30 mouse cellular contexts compared by ENCODE assay signal in genomic region chr7:4919971-4920370, GRCm38 (mm10). TPM values are rescaled to one million over a fixed set of nuclear protein-coding genes. Genes with fewer than 3 reads are reported as not detected.
DNase-seq lines count a peak whose midpoint lies in the region; ATAC-seq lines count a peak whose summit lies in the region.
"Had no signal": no experiment of that assay in that cellular context is flagged by ENCODE, and none has a peak within 500 bp of the region (broad histone marks: within the 10 kb centered on the region; RNA-seq: fewer than 3 reads in every experiment).

No protein-coding gene starts in this region.

- H3K27me3 ChIP-seq in hindbrain, embryonic 13.5 days = no peaks in the 10 kb centered on the region
- no peaks in the 10 kb centered on the region for H3K27me3 ChIP-seq in hindbrain, embryonic 12.5 days
- H3K27me3 ChIP-seq in midbrain, embryonic 14.5 days (ENCODE audit: control insufficient read depth, insufficient read depth, low read length) = no peaks in the 10 kb centered on the region
- no peaks in the 10 kb centered on the region for H3K27me3 ChIP-seq in midbrain, embryonic 16.5 days (ENCODE audit: control insufficient read depth, insufficient read depth, low read depth, low read length)
- no peaks in the 10 kb centered on the region for H3K27me3 ChIP-seq in embryonic facial prominence, embryonic 10.5 days (replicated peaks; ENCODE audit: low read depth, poor library complexity, severe bottlenecking)
- H3K27me3 ChIP-seq: CH12.LX; forebrain, embryonic 13.5 days; intestine, embryonic 15.5 days had no signal

- WGBS in hindbrain, embryonic 13.5 days = 88% methylated on average over 21 of the region's 21 CpGs
- WGBS in hindbrain, embryonic 12.5 days = 89% methylated on average over 21 of the region's 21 CpGs
- WGBS in midbrain, embryonic 14.5 days = 92% methylated on average over 21 of the region's 21 CpGs
- 90% methylated on average over 21 of the region's 21 CpGs for WGBS in midbrain, embryonic 16.5 days
- 88% methylated on average over 21 of the region's 21 CpGs for WGBS in embryonic facial prominence, embryonic 10.5 days

- no peak overlapping the region; the same call in 1 of the 2 replicates for H3K27ac ChIP-seq in hindbrain, embryonic 13.5 days
- no peak overlapping the region for H3K27ac ChIP-seq in hindbrain, embryonic 12.5 days
- H3K27ac ChIP-seq in midbrain, embryonic 14.5 days (replicated peaks; ENCODE audit: low read depth, low read length) = peak overlapping the region; percentile 98; the same call in 1 of the 2 replicates
- no peak overlapping the region for H3K27ac ChIP-seq in midbrain, embryonic 16.5 days (ENCODE audit: low read length)
- peak overlapping the region; percentile 2; the same call in 1 of the 2 replicates for H3K27ac ChIP-seq in embryonic facial prominence, embryonic 10.5 days (replicated peaks)
- H3K27ac ChIP-seq: intestine, embryonic 15.5 days; liver, embryonic 14.5 days had no signal

- DNase-seq in midbrain, embryonic 14.5 days = no peak
- DNase-seq in embryonic facial prominence, embryonic 10.5 days (ENCODE audit: low spot score) = no peak
- DNase-seq in lung, postnatal 36 days = no peak
- DNase-seq in B cell, adult 2 months = no peak
- DNase-seq: adrenal gland, postnatal 25 days; cerebellum, postnatal 14 days; gastrocnemius, postnatal 10 days; heart, postnatal 4 days; kidney, adult 2 months; kidney, postnatal 36 days; left cerebral cortex, postnatal 4 days; liver; lung, adult 2 months; lung, postnatal 10 days; right cerebral cortex, adult 18-20 months; spleen, adult 18-20 months; thymus, postnatal 25 days had no signal

- no peak for ATAC-seq in hindbrain, embryonic 13.5 days (ENCODE audit: low FRiP score)
- no peak for ATAC-seq in hindbrain, embryonic 12.5 days (ENCODE audit: low FRiP score)
- ATAC-seq in midbrain, embryonic 14.5 days (ENCODE audit: low FRiP score, low TSS enrichment) = no peak
- ATAC-seq in midbrain, embryonic 16.5 days = no peak
- ATAC-seq: forebrain, embryonic 13.5 days; hindbrain, postnatal 0 days; intestine, embryonic 15.5 days had no signal

- no peaks in the 10 kb centered on the region for H3K9me3 ChIP-seq in hindbrain, embryonic 13.5 days
- H3K9me3 ChIP-seq in hindbrain, embryonic 12.5 days (replicated peaks) = no peaks in the 10 kb centered on the region
- no peaks in the 10 kb centered on the region for H3K9me3 ChIP-seq in midbrain, embryonic 14.5 days (ENCODE audit: control insufficient read depth, low read length)
- H3K9me3 ChIP-seq in midbrain, embryonic 16.5 days (replicated peaks; ENCODE audit: control insufficient read depth, low read length, poor library complexity, severe bottlenecking) = no peaks in the 10 kb centered on the region
- peaks cover 4% of the 10 kb centered on the region; the same call in 1 of the 2 replicates for H3K9me3 ChIP-seq in embryonic facial prominence, embryonic 10.5 days
- H3K9me3 ChIP-seq: forebrain, embryonic 13.5 days; intestine, embryonic 15.5 days had no signal

- H3K9ac ChIP-seq in hindbrain, embryonic 13.5 days = peak overlapping the region; percentile 80; the same call in 1 of the 2 replicates
- H3K9ac ChIP-seq in hindbrain, embryonic 12.5 days = no peak overlapping the region
- H3K9ac ChIP-seq in midbrain, embryonic 14.5 days (replicated peaks; ENCODE audit: low read length) = no peak overlapping the region
- H3K9ac ChIP-seq in midbrain, embryonic 16.5 days (ENCODE audit: low read depth, low read length) = no peak overlapping the region
- H3K9ac ChIP-seq: forebrain, embryonic 13.5 days; intestine, embryonic 15.5 days; liver, embryonic 14.5 days had no signal

- no peak overlapping the region for H3K4me3 ChIP-seq in hindbrain, embryonic 13.5 days
- H3K4me3 ChIP-seq in hindbrain, embryonic 12.5 days = no peak overlapping the region
- no peak overlapping the region for H3K4me3 ChIP-seq in midbrain, embryonic 14.5 days (replicated peaks; ENCODE audit: low read depth, low read length)
- H3K4me3 ChIP-seq in midbrain, embryonic 16.5 days (ENCODE audit: low read depth, low read length) = no peak overlapping the region
- H3K4me3 ChIP-seq in embryonic facial prominence, embryonic 10.5 days = 0 out of 2 replicates have a peak overlapping the region, but pooled peaks have one; percentile 6
- H3K4me3 ChIP-seq: forebrain, embryonic 13.5 days; intestine, embryonic 15.5 days; layer of hippocampus, adult 2 months had no signal

- H3K36me3 ChIP-seq in hindbrain, embryonic 13.5 days = peaks cover 36% of the 10 kb centered on the region
- peaks cover 36% of the 10 kb centered on the region for H3K36me3 ChIP-seq in hindbrain, embryonic 12.5 days
- peaks cover 33% of the 10 kb centered on the region for H3K36me3 ChIP-seq in midbrain, embryonic 14.5 days (ENCODE audit: control insufficient read depth, insufficient read depth, low read length)
- H3K36me3 ChIP-seq in midbrain, embryonic 16.5 days (ENCODE audit: control insufficient read depth, insufficient read depth, low read length) = peaks cover 14% of the 10 kb centered on the region
- peaks cover 46% of the 10 kb centered on the region for H3K36me3 ChIP-seq in embryonic facial prominence, embryonic 10.5 days (replicated peaks)

- H3K4me2 ChIP-seq in hindbrain, embryonic 13.5 days = no peak overlapping the region
- no peak overlapping the region for H3K4me2 ChIP-seq in hindbrain, embryonic 12.5 days (replicated peaks)
- no peak overlapping the region for H3K4me2 ChIP-seq in midbrain, embryonic 14.5 days (ENCODE audit: low read length)
- H3K4me2 ChIP-seq in midbrain, embryonic 16.5 days (ENCODE audit: low read length) = no peak overlapping the region
- H3K4me2 ChIP-seq: forebrain, embryonic 13.5 days; heart, embryonic 11.5 days; intestine, embryonic 15.5 days had no signal

- peaks cover 66% of the 10 kb centered on the region for H3K4me1 ChIP-seq in hindbrain, embryonic 13.5 days (replicated peaks)
- H3K4me1 ChIP-seq in hindbrain, embryonic 12.5 days = peaks cover 61% of the 10 kb centered on the region
- peaks cover 49% of the 10 kb centered on the region for H3K4me1 ChIP-seq in midbrain, embryonic 14.5 days (ENCODE audit: control insufficient read depth, insufficient read depth, low read length)
- peaks cover 44% of the 10 kb centered on the region for H3K4me1 ChIP-seq in midbrain, embryonic 16.5 days (ENCODE audit: control insufficient read depth, insufficient read depth, low read length)
- H3K4me1 ChIP-seq in embryonic facial prominence, embryonic 10.5 days = peaks cover 66% of the 10 kb centered on the region

RNA-seq across cellular contexts. Expression of gene Nat14, which starts 1.9 kb away (rescaled TPM):
- 25.4 and 27.7 TPM in 2 replicates for polyA plus RNA-seq in hindbrain, embryonic 13.5 days (2015; fragmentation: Nextera tagmentation; extraction: Ambion mirVana)
- 12.3 and 14.3 TPM in 2 replicates for polyA plus RNA-seq in hindbrain, embryonic 12.5 days (2016; fragmentation: Nextera tagmentation; extraction: Ambion mirVana)
- 24.0 and 28.9 TPM in 2 replicates for polyA plus RNA-seq in midbrain, embryonic 14.5 days (2014; fragmentation: Nextera tagmentation; extraction: Ambion mirVana)
- 48.2 and 49.4 TPM in 2 replicates for polyA plus RNA-seq in midbrain, embryonic 16.5 days (2015; fragmentation: Nextera tagmentation; extraction: Ambion mirVana)
- 4.9 and 5.3 TPM in 2 replicates for polyA plus RNA-seq in embryonic facial prominence, embryonic 10.5 days (2016; fragmentation: Nextera tagmentation; extraction: Ambion mirVana)

RNA-seq across cellular contexts. Expression of gene Zfp628, which starts 5.0 kb away (rescaled TPM):
- polyA plus RNA-seq in hindbrain, embryonic 13.5 days (2015; fragmentation: Nextera tagmentation; extraction: Ambion mirVana) = 3.6 and 4.9 TPM in 2 replicates
- polyA plus RNA-seq in hindbrain, embryonic 12.5 days (2016; fragmentation: Nextera tagmentation; extraction: Ambion mirVana) = 4.3 and 4.8 TPM in 2 replicates
- 4.6 and 5.1 TPM in 2 replicates for polyA plus RNA-seq in midbrain, embryonic 14.5 days (2014; fragmentation: Nextera tagmentation; extraction: Ambion mirVana)
- polyA plus RNA-seq in midbrain, embryonic 16.5 days (2015; fragmentation: Nextera tagmentation; extraction: Ambion mirVana) = 3.1 and 3.6 TPM in 2 replicates
- 4.5 and 4.6 TPM in 2 replicates for polyA plus RNA-seq in embryonic facial prominence, embryonic 10.5 days (2016; fragmentation: Nextera tagmentation; extraction: Ambion mirVana)

RNA-seq across cellular contexts. Expression of gene Ssc5d, which starts 5.6 kb away (rescaled TPM):
- 0.73 and 1.3 TPM in 2 replicates for polyA plus RNA-seq in hindbrain, embryonic 13.5 days (2015; fragmentation: Nextera tagmentation; extraction: Ambion mirVana)
- polyA plus RNA-seq in hindbrain, embryonic 12.5 days (2016; fragmentation: Nextera tagmentation; extraction: Ambion mirVana) = 1.6 and 2.2 TPM in 2 replicates
- 0.12 and 0.84 TPM in 2 replicates for polyA plus RNA-seq in midbrain, embryonic 14.5 days (2014; fragmentation: Nextera tagmentation; extraction: Ambion mirVana)
- polyA plus RNA-seq in midbrain, embryonic 16.5 days (2015; fragmentation: Nextera tagmentation; extraction: Ambion mirVana) = 0.72 and 0.85 TPM in 2 replicates
- 1.4 and 1.7 TPM in 2 replicates for polyA plus RNA-seq in embryonic facial prominence, embryonic 10.5 days (2016; fragmentation: Nextera tagmentation; extraction: Ambion mirVana)

RNA-seq across cellular contexts. Expression of gene Gm36210, which starts 13.7 kb away (rescaled TPM):
- polyA plus RNA-seq in hindbrain, embryonic 13.5 days (2015; fragmentation: Nextera tagmentation; extraction: Ambion mirVana) = 0.26 and 0.45 TPM in 2 replicates
- not detected in 2 replicates for polyA plus RNA-seq in hindbrain, embryonic 12.5 days (2016; fragmentation: Nextera tagmentation; extraction: Ambion mirVana)
- polyA plus RNA-seq in midbrain, embryonic 14.5 days (2014; fragmentation: Nextera tagmentation; extraction: Ambion mirVana) = 0.55 TPM in 1 of 2 replicates, not detected in the other
- polyA plus RNA-seq in midbrain, embryonic 16.5 days (2015; fragmentation: Nextera tagmentation; extraction: Ambion mirVana) = 0.32 and 0.38 TPM in 2 replicates
- 0.22 TPM in 1 of 2 replicates, not detected in the other for polyA plus RNA-seq in embryonic facial prominence, embryonic 10.5 days (2016; fragmentation: Nextera tagmentation; extraction: Ambion mirVana)
- polyA plus RNA-seq: C2C12; gonadal fat pad, adult 2 months; intestine, embryonic 15.5 days; kidney, embryonic 16.5 days had no signal

RNA-seq across cellular contexts. Expression of gene Isoc2a, which starts 43.0 kb away (rescaled TPM):
- 0.75 and 0.78 TPM in 2 replicates for polyA plus RNA-seq in hindbrain, embryonic 13.5 days (2015; fragmentation: Nextera tagmentation; extraction: Ambion mirVana)
- 0.88 and 1.2 TPM in 2 replicates for polyA plus RNA-seq in hindbrain, embryonic 12.5 days (2016; fragmentation: Nextera tagmentation; extraction: Ambion mirVana)
- 0.43 and 0.54 TPM in 2 replicates for polyA plus RNA-seq in midbrain, embryonic 14.5 days (2014; fragmentation: Nextera tagmentation; extraction: Ambion mirVana)
- polyA plus RNA-seq in midbrain, embryonic 16.5 days (2015; fragmentation: Nextera tagmentation; extraction: Ambion mirVana) = 0.46 and 0.57 TPM in 2 replicates
- 0.68 and 0.86 TPM in 2 replicates for polyA plus RNA-seq in embryonic facial prominence, embryonic 10.5 days (2016; fragmentation: Nextera tagmentation; extraction: Ambion mirVana)

Comparison
In these comparisons a context has a peak if more than half of its experiments do, and no peak if none do; other contexts are left out.
1. H3K27ac ChIP-seq: peak in midbrain, embryonic 14.5 days (single experiment) and embryonic facial prominence, embryonic 10.5 days (single experiment); none in hindbrain, embryonic 13.5 days (single experiment), hindbrain, embryonic 12.5 days (single experiment) and midbrain, embryonic 16.5 days (single experiment).